Mouse (Mus musculus) Muller cell, postnatal 12 days (primary cell): ENCODE data around the gene Zfp141.

ENCODE experiments used
- DNase-seq: peaks from one replicate; pipeline ENCODE4 v3.0.0-alpha.2; 2015; ENCODE audit errors: inconsistent ontology term

Gene Zfp141

DNA sequence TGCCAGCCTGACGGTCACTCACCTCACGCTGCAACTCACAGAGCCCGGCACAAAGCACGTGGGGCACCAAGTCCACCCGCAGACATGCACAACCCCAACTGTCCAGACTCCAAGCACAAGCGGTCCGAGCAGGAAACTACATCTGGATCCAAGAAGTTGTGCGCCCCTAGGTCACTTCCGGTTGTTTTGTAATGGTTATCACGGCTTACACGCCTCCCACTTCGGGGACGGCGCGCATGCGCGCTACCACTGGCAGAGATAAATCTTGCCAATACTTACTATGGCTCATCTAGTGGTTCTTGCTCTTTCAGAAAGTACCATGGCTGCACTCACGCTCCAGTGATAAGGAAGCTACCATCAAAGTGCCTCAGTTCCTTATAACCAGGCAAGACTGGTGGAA is at the start of gene Zfp141:
TSS of gene Zfp141 (minus strand) at position 153 of the 400 bp plus-strand sequence.
- DNase-seq, result peak; percentile 91

DNA sequence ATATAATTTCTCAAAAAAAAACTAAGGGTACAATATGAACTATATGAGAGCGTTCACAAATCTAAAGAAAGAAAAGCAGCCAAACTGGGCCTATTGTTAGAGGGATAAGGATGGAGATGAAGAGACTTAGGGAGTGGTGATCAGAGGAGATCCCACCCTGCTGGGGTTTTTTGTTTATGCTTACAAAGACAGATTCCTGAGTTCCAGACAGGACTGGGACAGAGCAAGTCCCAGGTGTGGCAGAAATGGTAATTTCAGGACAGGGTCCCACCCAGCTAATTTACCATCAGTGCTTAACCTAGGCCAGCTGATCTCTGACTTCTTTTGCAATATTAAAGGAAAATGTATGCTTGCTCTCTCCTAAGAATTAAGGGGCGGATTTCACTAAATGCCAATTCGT is 46.2 kb upstream of the Zfp141 start:
- no peak for DNase-seq

- DNase-seq, result no peak
Observed at GRCm38 (mm10) chr7:42505186-42505585, 354 bp downstream of the Zfp141 start.

DNA sequence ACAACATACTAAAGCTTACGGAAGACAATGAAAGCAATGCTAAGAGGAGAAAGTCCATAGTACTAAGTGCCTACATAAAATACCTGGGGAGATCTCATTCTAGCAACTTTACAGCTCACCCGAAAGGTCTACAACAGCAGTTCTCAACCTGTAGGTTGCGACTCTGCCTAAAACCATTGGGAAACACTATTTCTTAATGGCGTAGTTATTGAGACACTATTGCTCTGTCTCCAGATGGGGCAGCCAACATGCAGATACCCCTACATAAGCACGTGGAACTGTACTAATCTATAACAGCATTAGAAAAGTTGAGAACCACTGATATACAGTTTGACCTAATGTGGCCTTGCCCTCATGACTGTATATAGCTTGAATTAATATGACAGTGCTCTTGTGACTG is 7.3 kb downstream of the Zfp141 start:
- no peak for DNase-seq

DNA sequence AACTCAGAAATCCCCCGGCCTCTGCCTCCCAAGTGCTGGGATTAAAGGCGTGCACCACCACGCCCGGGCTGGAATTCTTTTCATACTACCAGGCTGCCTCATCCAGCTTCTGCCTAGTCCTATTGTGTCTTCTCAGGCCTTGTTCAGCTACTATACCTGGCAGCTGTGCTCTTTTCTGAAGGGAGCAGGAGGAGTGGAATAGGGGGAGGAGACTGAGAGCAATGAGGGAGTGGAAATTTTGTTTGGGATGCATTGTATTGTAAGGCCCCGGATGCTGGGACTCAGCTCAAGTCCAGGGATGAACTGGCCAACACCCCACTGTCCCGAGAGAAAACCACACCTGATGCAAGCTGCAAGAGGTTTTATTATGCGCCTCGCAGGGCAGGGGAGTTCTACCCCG is 8.2 kb downstream of the Zfp141 start:
- no peak for DNase-seq

- no peak for DNase-seq
Observed at GRCm38 (mm10) chr7:42496202-42496601, 9.3 kb downstream of the Zfp141 start.

GRCm38 (mm10) chr7:42490859-42491258 is 14.7 kb downstream of the Zfp141 start:
- peak; percentile 5 for DNase-seq

GRCm38 (mm10) chr7:42490358-42490757 is 15.2 kb downstream of the Zfp141 start:
- DNase-seq, result no peak

- DNase-seq, result no peak
Observed at GRCm38 (mm10) chr7:42454640-42455039, 50.9 kb downstream of the Zfp141 start.

DNA sequence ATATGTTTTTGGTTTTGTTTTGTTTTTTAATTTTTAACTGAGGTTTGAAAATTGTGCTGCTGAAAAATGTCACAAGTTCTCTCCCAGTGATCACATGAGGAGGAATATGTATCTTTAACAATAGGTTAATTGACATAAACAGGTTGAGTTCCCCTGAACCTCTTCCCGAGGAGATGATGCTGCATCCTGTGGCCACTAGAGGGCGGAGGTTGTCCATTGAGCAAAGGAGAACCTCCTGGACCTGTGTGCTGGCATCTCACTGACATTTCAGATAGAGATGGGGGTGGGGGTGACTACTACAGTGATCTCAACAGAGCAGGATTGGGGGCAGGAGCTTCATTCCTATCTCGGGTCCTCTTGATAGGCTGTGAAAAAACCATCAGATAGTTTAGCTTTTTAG is 54.9 kb downstream of the Zfp141 start:
- peak; percentile 5 for DNase-seq

DNA sequence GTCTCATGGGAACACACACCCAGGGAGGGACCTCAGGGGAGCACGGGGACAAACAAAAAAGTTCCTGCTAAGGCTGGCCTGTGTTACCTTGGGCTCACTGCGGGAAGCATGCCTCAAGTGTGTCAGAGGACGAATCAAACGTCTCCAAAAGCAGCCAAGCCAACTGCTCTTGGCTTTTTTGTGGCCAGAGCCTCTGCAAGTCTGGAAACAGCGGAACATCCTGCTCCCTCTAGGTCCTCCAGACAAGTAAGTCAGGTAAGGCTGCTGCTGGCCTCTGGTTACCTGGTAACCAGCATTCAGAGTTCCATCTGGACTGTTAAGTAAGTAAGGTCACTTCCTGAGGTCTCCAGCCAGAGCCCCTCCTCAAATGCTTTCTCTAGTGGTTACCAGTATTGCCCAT is 57.7 kb downstream of the Zfp141 start, which contains the start of gene 4933421I07Rik:
TSS of gene 4933421I07Rik (minus strand) at position 271 of the 400 bp plus-strand sequence.
- DNase-seq, result no peak

- no peak for DNase-seq
Observed at GRCm38 (mm10) chr7:42447352-42447751, 58.2 kb downstream of the Zfp141 start.
